Mouse (Mus musculus) heart, postnatal 36 days (tissue): Measurements from ENCODE around the gene P3h4. TPM values are rescaled to one million over a fixed set of nuclear protein-coding genes. Genes with fewer than 3 reads are reported as not detected.
"Not testable (repeated sequence)": the region's sequence is repeated elsewhere in the genome, so short reads cannot be mapped to it uniquely, and the experiment has no call there.

Experiments used
- DNase-seq, 2 experiments: peaks; one replicate each; pipeline ENCODE4 v3.0.0; 2021 to 2022
- intact Hi-C: fragments of 180-260 bp; cut with DNase I; formaldehyde crosslinking; loops from one replicate; pipeline ENCODE4 v1.15.1; 2025
- microRNA-seq, 2 experiments: library from miRNA; unstranded; fragments of <30 nt; microRNA quantifications; one replicate each; pipeline ENCODE4 v1.2.0; 2021; ENCODE audit warnings: borderline number of aligned reads in 2 of 2
- total RNA-seq, 2 experiments: library from RNA; stranded (reverse); gene quantifications; 2 replicates each; pipeline ENCODE4 v1.2.3; 2021

Gene P3h4
- total RNA-seq, 2 experiments from 2014 or later = 16.3 to 18.2 TPM

DNA sequence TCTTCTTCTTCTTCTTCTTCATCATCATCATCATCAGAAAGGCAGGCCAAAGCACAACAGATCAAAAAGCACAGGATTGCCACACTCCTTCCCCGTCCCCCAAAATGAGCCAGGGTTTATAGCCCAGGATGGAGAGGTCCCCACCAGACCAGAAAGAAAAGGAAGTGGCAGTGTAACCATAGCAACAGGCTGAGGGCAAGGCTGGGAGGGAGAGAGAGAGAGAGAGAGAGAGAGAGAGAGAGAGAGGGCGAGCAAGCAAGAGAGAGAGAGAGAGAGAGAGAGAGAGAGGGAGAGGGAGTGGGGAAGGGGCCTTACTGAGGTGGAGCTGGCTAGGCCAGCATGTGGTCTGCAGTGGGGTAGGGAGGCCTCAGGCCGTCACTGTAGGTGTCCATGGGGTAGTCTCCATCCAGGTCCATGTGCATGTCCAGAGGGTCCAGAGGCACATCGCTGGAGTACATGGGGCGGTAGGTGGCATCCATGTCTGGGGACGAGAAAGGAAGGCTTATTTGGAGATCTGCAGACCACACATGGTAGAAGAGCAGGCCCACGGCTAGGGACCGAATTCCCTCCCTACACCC is 42.6 kb downstream of the P3h4 start:
- intact Hi-C loops = no loop called here

DNA sequence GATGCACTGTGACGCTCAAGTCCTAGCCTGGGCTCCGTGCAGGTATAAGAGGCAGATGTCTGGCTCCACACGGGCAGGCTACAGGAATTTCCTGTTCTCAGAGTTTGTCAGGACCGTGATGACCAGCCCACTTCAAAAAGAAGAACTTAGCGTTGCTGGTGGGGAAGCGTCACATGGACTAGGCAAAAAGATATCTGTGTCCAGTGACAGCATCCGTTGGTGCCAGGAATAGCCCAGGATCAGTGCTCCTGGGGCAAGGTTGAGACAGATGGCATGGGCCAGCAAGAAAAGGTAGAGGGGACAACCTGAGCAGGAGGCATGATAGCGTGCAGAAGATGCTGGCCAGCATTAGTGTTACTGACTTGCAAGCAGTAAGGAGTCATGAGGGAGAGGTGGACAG is 44.8 kb downstream of the P3h4 start:
- DNase-seq = no peak
- intact Hi-C loops = no loop called here

More for the DNA sequence above, 42.6 kb downstream of the P3h4 start:
- DNase-seq = no peak

DNA sequence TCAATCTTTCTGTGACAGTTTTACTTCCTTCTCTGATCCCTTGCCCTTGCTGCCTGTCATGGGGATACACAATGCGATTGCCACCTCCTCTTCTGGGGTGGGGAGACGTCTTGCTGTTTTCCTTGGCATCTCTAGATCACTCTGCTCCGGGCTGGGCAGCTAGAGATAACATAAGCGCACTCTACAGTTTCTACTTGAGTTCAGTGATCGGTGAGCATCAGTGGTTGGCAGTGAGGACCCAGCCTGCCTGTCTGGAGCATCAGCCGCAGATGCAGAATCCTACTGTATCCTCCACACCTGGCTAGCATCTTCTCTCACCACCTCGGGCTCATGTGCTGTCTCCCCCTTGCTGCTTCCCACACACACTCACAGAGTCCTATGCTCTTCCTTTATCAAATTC is 45.5 kb downstream of the P3h4 start:
- no peak for DNase-seq
- intact Hi-C loops = no loop called here

DNA sequence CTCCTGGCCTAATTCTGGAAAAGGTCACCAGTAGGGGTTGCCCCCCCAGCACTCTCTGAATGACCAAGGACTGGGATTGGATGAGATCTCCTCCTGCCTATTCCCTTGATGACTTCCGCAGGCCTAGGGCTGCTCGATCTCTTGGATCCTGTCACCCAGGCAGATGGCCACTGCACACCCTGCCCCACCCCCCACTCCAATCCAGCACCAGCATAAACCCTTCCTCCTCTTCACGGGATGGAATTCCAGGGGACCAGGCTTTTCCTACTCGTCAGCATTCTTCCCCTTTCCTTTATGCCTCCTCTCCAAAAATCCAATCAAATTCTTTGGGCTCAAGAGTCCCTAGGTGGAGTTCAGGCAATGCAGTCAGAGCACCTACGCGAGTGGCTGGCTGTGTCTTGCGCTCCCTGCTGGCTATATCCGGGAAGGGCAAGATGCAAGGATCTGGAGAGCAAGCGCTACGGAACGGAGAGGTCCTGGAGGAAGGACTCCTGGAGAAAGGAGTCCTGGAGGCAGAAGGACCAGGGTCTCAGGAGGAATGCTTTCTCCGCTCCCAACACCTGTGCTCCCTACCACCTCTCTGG is 51.6 kb downstream of the P3h4 start:
- intact Hi-C loops = loop anchor here (1.0 to 5.0 kb wide), 4 partner anchors 26 to 194 kb away; partner anchors contain the start of gene Klhl11
- DNase-seq = peak; percentile 69 to 74

DNA sequence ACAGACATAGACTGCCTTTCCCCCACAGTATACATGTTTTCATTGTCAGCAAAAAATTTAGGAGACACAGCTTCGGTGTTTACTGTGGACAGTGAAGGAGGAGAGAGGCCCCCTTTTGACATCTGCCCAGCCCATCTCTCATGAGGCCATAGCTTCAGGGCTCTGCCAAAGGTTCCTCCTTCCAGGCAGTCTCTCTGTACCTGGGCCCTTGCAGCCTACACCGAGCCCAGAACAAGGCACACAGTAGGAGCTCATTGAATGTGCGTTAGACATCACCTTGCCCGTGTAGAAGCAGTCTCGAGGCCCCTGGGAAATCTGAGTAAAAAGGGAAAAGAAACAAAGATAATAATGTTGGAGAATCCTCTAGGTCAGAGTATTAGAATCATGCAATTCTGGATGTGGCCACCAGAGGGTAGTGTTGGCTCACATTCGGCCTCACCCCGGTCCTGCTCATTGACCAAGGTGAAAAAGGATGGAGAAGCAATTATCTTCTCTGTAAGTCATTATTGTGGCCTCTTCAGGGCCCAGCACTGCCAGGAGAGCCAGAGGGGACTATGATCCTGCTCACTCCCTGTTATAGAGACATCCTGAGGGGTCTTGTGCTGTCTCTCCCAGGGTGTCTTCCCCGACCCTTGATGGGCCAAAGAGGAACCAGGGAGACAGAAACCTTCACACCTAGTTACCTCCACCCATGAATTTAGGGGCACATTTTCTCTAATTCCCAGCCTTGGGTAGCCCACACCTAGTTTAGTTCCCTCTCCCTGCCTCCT is 52.2 kb downstream of the P3h4 start:
- intact Hi-C loops = loop anchor here (1.0 to 5.0 kb wide), 4 partner anchors 26 to 195 kb away; partner anchors contain the start of gene Klhl11
- peak; percentile 83 to 84 for DNase-seq

DNA sequence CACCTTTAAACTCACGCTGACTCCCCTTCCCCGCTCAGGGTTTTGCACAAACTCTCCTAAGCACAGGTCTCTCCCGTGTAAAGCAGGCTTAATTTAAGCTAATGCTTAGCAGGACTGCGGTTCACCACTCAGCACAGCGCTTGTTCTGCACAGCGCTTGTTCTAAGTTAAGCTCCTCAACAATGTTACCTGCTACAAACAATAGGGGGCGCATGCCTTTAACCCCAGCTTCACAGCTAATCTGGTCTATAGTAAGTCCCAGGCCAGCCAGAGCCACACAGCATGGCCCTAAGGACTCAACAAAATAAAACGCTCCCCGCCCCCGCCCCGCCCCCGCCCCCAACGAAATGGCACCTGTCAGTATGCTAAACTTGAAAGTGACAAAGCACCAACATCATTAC is 53.6 kb downstream of the P3h4 start:
- intact Hi-C loops = loop anchor here (5.0 kb wide), 1 partner anchor 196 kb away; no protein-coding TSS in a partner anchor
- not testable (repeated sequence) for DNase-seq

DNA sequence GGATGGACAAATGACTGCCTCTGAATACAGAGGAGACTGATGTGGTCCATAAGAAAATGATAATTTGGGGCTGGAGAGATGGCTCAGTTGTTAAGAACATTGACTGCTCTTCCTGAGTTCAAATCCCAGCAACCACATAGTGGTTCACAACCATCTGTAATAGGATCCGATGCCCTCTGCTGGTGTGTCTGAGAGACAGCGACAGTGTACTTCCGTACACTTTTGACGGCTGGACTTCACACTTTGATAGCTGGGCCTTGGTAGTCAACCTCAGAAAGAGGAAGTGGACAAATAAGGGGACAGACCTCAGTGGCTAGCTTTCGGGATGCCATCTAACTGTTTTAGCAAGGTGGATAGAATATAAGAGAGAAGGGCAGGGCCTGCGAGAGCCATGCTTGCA is 54.5 kb downstream of the P3h4 start:
- DNase-seq = no peak
- intact Hi-C loops = loop anchor here (5.0 kb wide), 1 partner anchor 197 kb away; no protein-coding TSS in a partner anchor

Small RNA genes lying within 50 kb of the gene (microRNA-seq; reads per million reads assigned to microRNA genes)
- gene Gm27374 = 0 reads per million in 2 experiments

Other genes with a start within 250 kb of the P3h4 start
- gene Krt9, start 221.6 kb downstream of the P3h4 start, total RNA-seq = not detected
- gene Krt14, start 207.3 kb downstream of the P3h4 start, total RNA-seq = under 1 TPM; 0.19 to 0.61 TPM
- not detected for gene Krt16, start 165.9 kb downstream of the P3h4 start, total RNA-seq
- not detected for gene Krt17, start 153.8 kb downstream of the P3h4 start, total RNA-seq
- not detected for gene Krt42, start 145.0 kb downstream of the P3h4 start, total RNA-seq
- 1,000 to 10,000 TPM; 1,603 to 1,774 TPM for gene Eif1, start 95.0 kb downstream of the P3h4 start, total RNA-seq
- not detected for gene Gast, start 80.4 kb downstream of the P3h4 start, total RNA-seq
- 1 to 10 TPM; 1.6 to 1.8 TPM for gene Hap1, start 58.7 kb downstream of the P3h4 start, total RNA-seq
- gene Jup, start 17.1 kb downstream of the P3h4 start, total RNA-seq = 100 to 1,000 TPM; 252 to 272 TPM
- gene Fkbp10, start 861 bp upstream of the P3h4 start, total RNA-seq = 10 to 100 TPM; 12.9 to 13.4 TPM
- 10 to 100 TPM; 29.7 to 29.8 TPM for gene Nt5c3b, start 27.0 kb upstream of the P3h4 start, total RNA-seq
- under 1 TPM; 0.86 to 0.92 TPM for gene Klhl10, start 27.1 kb upstream of the P3h4 start, total RNA-seq
- gene Klhl11, start 57.9 kb upstream of the P3h4 start, total RNA-seq = 1 to 10 TPM; 7.6 to 8.2 TPM
- gene Acly, start 113.2 kb upstream of the P3h4 start, total RNA-seq = 10 to 100 TPM; 27.3 to 38.1 TPM
- under 1 TPM; 0.22 to 0.49 TPM for gene Ttc25, start 130.8 kb upstream of the P3h4 start, total RNA-seq
- gene Cnp, start 160.1 kb upstream of the P3h4 start, total RNA-seq = 1 to 10 TPM; 5.5 to 7.2 TPM
- 10 to 100 TPM; 57.2 to 59.2 TPM for gene Nkiras2, start 204.4 kb upstream of the P3h4 start, total RNA-seq
- 100 to 1,000 TPM; 123 to 133 TPM for gene Dnajc7, start 205.3 kb upstream of the P3h4 start, total RNA-seq